Mouse (Mus musculus) heart, embryonic 13.5 days (tissue): ENCODE measurements at regions not wholly inside any gene's neighbourhood (a gene's known extent, or its start where the extent isn't known, plus 50 kb on each side); places are given as distances from the start of the nearest gene placed in this dataset.

Source experiments
- ATAC-seq: fragments of 200-750 bp; cut with Nextera tagmentation; 2 replicates; pipeline ENCODE4 v1.8.0; 2017; ENCODE audit warnings: moderate TSS enrichment; ENCODE audit not compliant: insufficient number of reproducible peaks, low FRiP score, low TSS enrichment; ENCODE audit errors: extremely low read depth
- H3K27ac ChIP-seq: fragments of 300-500 bp; sonication (generic); replicated peaks from 2 replicates; pipeline ENCODE4 v1.5.1; 2015; ENCODE audit warnings: moderate library complexity, mild to moderate bottlenecking, inconsistent platforms
- H3K27me3 ChIP-seq: fragments of 300-500 bp; sonication (generic); replicated peaks from 2 replicates; pipeline ENCODE4 v1.6.1; 2015; ENCODE audit warnings: mild to moderate bottlenecking, inconsistent platforms
- H3K36me3 ChIP-seq: fragments of 300-500 bp; sonication (generic); 2 replicates; pipeline ENCODE4 v1.6.1; 2015; ENCODE audit warnings: mild to moderate bottlenecking, inconsistent platforms
- H3K4me1 ChIP-seq: fragments of 300-500 bp; sonication (generic); 2 replicates; pipeline ENCODE4 v1.6.1; 2015; ENCODE audit warnings: inconsistent platforms
- H3K4me2 ChIP-seq: fragments of 300-500 bp; sonication (generic); 2 replicates; pipeline ENCODE4 v1.6.1; 2015; ENCODE audit warnings: inconsistent platforms, mild to moderate bottlenecking, moderate library complexity
- H3K4me3 ChIP-seq: fragments of 300-500 bp; sonication (generic); 2 replicates; pipeline ENCODE4 v1.5.1; 2015; ENCODE audit warnings: moderate library complexity, mild to moderate bottlenecking, inconsistent platforms
- H3K9ac ChIP-seq: fragments of 300-500 bp; sonication (generic); 2 replicates; pipeline ENCODE4 v1.6.1; 2015; ENCODE audit warnings: inconsistent platforms, mild to moderate bottlenecking, moderate library complexity
- H3K9me3 ChIP-seq: fragments of 300-500 bp; sonication (generic); 2 replicates; pipeline ENCODE4 v1.6.1; 2016; ENCODE audit warnings: inconsistent platforms
- WGBS: fragments of 180-500 bp; shearing (Covaris S2); methylation state at CpG from one replicate; pipeline ENCODE4 v1.1.7; 2015; ENCODE audit warnings: mixed read lengths; 5-methylcytosine and 5-hydroxymethylcytosine counted together

DNA sequence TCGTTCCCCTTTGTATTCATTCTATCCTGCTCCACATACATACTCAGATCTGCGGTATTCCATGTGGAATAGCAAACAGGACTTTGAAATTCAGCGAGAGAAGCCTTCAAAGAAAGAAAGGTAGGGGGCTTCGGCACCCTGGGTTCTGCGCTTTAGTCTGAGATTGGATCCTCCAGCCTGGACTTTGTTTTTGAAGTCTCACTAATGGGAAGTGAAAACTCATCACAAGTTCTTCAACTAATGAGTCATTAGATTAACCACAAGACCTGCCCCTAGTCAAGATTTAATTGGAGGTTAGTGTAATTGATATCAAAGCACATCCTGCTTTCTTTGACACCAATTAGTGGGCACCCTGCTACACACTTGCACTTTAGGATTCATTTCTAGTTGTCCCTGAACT, 492.5 kb upstream of the Zfp960 start:
- Histone ChIP-seq H3K4me1 (no peaks in the 10 kb centered on the region), H3K27me3 (no peaks in the 10 kb centered on the region), H3K9ac (no peak overlapping the region), H3K4me3 (no peak overlapping the region), H3K9me3 (no peaks in the 10 kb centered on the region), H3K36me3 (no peaks in the 10 kb centered on the region), H3K4me2 (no peak overlapping the region), H3K27ac (no peak overlapping the region)
- no peak for ATAC-seq
- 51% methylated on average over 5 of the region's 5 CpGs for whole genome bisulfite sequencing

DNA sequence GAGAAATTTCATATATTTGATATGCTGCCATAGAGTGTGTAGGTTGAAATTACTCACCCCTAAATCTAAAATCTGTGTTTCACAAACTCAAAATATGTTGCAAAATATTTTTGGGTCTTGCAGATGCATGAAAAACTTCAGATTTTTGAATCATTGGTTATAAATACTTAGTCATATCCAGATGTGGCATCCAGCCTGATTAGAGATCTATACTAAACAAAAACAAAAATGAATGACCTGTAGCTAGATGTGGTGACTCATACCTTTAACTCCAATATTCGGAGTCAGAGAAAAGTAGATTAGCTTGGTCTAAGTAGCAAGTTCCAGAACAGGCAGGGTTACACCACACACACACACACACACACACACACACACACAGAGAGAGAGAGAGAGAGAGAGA, 475.1 kb upstream of the Zfp960 start:
- WGBS = 50% methylated on average over 1 of the region's 1 CpGs
- ATAC-seq = no peak
- H3K9me3 ChIP-seq = no peaks in the 10 kb centered on the region

DNA sequence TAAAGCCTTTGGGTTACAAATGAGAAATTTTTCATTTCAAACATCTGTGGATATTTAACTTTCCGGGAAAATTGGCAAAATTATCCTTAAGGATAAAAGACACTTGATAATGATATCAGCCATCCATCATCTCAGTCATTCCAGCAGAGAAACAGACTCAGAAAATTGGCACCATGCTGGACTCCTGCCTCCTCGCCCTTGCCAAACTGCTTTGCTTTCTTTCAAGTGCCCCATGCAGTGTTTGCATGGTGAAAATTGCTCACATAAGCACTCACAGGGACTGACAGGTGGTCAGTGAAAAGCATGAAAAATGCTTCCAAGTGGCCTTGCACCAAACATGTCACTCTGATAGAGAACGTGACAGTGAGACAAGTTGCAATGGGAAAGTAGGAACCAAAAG, 464.2 kb upstream of the Zfp960 start:
- Histone ChIP-seq H3K4me1 (no peaks in the 10 kb centered on the region), H3K27ac (no peak overlapping the region), H3K36me3 (no peaks in the 10 kb centered on the region), H3K9ac (no peak overlapping the region), H3K9me3 (no peaks in the 10 kb centered on the region), H3K4me3 (no peak overlapping the region), H3K27me3 (no peaks in the 10 kb centered on the region), H3K4me2 (no peak overlapping the region)
- 33% methylated on average over 3 of the region's 3 CpGs for WGBS
- no peak for ATAC-seq

More for the DNA sequence above, 475.1 kb upstream of the Zfp960 start:
- Histone ChIP-seq H3K4me2 (no peak overlapping the region), H3K4me1 (no peaks in the 10 kb centered on the region), H3K4me3 (no peak overlapping the region), H3K27ac (no peak overlapping the region), H3K9ac (no peak overlapping the region), H3K36me3 (no peaks in the 10 kb centered on the region), H3K27me3 (no peaks in the 10 kb centered on the region)

DNA sequence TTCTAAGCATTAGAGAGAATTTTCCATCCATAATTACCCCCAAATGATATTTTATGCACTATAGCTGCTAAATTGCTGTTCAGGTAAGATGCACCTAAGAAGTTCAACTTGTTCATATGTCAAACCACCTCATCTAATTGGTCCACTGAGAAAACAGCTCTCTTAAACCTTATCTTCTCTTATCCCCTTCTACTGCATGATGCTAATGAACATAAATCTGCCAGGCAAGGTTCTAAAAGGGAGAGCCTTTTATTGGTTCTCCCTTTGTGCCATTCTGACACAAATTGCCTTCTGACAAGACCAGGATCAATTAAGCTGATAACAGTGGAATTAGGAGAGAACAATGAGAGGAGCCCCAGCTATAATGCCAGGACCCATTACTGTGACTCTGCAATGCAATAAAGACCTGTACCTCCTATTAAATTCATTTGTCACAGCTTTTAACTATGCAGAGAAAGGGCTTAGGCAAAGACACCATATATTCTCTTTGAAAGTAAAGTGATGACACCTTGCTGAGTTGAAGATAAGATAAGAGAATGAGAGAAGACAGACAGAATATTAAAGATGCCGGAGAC, 451.4 kb upstream of the Zfp960 start:
- H3K27me3 ChIP-seq = no peaks in the 10 kb centered on the region
- no peak overlapping the region for H3K4me3 ChIP-seq
- no peaks in the 10 kb centered on the region for H3K9me3 ChIP-seq
- no peak overlapping the region for H3K4me2 ChIP-seq
- no peak overlapping the region for H3K9ac ChIP-seq
- H3K36me3 ChIP-seq = no peaks in the 10 kb centered on the region
- no peak overlapping the region for H3K27ac ChIP-seq
- WGBS = 31% methylated on average over 1 of the region's 1 CpGs
- no peaks in the 10 kb centered on the region for H3K4me1 ChIP-seq
- ATAC-seq = no peak

DNA sequence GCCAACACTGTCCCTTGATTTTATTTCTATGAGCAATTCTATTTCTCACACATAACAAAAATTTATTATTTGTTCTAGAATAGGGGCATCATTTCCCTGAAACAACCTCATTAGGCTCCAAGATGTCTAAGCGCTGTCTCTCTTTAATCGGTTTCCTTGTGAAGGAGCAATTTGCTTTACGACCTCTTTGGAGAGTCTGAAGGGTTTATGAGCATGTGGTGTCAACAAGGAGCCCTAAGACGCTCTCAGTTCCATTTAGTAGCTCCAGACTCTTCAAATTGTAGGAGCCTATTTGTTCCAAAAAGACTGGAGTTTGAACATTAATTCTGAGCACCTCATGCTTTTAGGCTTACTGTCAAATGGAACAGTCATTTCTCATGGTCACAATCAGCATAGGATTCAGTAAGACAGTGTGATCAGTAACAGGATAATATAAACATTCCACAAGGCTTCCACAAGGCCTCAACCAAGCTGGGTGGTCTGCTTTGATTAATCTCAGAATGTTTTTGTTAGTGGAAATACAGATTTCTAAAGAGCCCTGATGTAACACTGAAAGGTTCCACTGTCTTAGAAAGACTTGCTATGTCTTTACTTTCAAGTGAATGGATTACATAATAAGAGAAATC, 441.9 kb upstream of the Zfp960 start:
- H3K4me3 ChIP-seq = no peak overlapping the region
- H3K27me3 ChIP-seq = no peaks in the 10 kb centered on the region
- no peaks in the 10 kb centered on the region for H3K9me3 ChIP-seq
- H3K4me2 ChIP-seq = no peak overlapping the region
- 73% methylated on average over 4 of the region's 4 CpGs for WGBS
- no peaks in the 10 kb centered on the region for H3K4me1 ChIP-seq
- no peak for ATAC-seq
- H3K27ac ChIP-seq = no peak overlapping the region
- H3K36me3 ChIP-seq = no peaks in the 10 kb centered on the region
- H3K9ac ChIP-seq = no peak overlapping the region

DNA sequence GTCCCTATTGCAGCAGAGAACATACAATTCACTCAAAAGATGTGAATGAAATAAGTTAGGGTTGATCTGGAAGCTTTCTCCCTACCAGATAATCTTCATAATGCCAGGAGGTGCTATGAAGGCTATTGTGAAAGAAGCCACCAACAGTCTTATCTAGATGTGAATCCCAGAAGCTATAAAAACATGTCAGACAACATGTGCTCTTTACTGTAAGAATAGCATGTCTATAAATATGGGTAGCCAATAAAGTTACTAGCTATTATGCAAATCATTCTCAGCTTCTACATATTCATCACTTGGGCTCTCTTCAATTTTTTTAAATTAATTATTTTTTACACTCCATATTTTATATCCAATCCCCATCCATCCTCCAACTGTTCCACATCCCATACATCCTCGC, 434.1 kb upstream of the Zfp960 start:
- Histone ChIP-seq H3K27ac (no peak overlapping the region), H3K27me3 (no peaks in the 10 kb centered on the region), H3K4me1 (no peaks in the 10 kb centered on the region), H3K9me3 (no peaks in the 10 kb centered on the region), H3K9ac (no peak overlapping the region), H3K36me3 (no peaks in the 10 kb centered on the region), H3K4me2 (no peak overlapping the region), H3K4me3 (no peak overlapping the region)
- WGBS = 41% methylated on average over 1 of the region's 1 CpGs
- no peak for ATAC-seq

DNA sequence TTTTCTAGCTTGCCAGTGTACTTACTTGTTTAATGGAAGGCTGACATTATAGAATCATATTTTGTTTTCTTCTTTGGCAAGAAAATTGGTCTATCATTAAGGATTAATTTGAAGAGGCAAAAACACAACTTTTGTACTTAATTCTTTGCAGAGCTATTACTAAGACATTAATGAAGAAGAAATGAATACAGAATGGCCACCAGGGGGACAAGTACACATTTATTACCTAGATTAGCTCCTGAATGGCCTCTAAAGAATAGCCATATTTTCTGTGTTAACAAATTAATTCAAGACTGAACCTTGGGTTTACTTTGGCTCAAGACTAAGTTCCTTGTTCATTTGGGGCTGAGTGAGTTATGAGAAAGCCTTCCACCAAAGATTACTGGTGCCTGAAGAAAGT, 430.5 kb upstream of the Zfp960 start:
- no peaks in the 10 kb centered on the region for H3K36me3 ChIP-seq
- no peak overlapping the region for H3K4me3 ChIP-seq
- H3K4me2 ChIP-seq = no peak overlapping the region
- no peaks in the 10 kb centered on the region for H3K27me3 ChIP-seq
- H3K4me1 ChIP-seq = no peaks in the 10 kb centered on the region
- H3K9me3 ChIP-seq = no peaks in the 10 kb centered on the region
- no peak overlapping the region for H3K27ac ChIP-seq
- no peak overlapping the region for H3K9ac ChIP-seq
- ATAC-seq = no peak

DNA sequence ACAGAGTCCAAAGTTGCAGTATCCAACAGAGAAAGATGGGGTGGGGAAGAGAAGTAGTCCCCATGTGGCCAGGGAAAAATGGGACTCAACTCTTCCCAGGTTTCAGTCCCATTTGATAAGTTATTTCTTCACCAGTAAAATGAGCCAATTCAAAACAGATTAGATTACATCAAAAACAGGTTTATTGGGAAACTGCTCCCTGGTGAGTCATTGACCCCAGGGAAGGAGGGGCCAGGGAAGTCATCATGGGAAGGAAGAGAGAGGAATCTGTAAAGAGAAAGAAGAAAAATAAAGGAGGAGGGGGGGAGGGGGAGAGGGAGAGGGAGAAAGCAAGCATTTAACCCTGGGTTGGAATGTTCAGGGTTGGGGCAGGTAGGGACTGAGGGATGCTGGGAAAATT, 426.4 kb upstream of the Zfp960 start:
- Histone ChIP-seq H3K36me3 (no peaks in the 10 kb centered on the region), H3K4me1 (no peaks in the 10 kb centered on the region), H3K9ac (no peak overlapping the region), H3K27me3 (no peaks in the 10 kb centered on the region), H3K4me2 (no peak overlapping the region), H3K4me3 (no peak overlapping the region), H3K27ac (no peak overlapping the region), H3K9me3 (no peaks in the 10 kb centered on the region)
- no peak for ATAC-seq

DNA sequence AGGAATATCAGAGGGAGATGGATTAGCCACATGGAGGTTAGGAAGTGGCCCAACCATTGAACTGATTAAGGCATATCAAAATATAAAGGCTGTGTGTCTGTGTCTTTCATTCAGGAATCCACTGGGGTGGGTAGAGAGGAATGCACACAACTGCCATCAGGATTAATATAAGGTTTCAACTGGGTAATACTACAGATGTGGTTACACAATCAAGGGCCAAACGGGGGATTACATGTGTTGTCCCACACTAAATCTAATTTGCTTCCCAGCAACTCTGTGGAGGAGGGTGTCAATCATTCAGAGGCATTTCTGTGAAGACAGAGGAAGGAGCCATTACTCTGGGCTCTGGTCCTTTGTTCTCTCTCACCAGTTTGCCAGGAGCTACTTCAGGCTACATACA, 416.0 kb upstream of the Zfp960 start:
- H3K36me3 ChIP-seq = no peaks in the 10 kb centered on the region
- peaks cover 3% of the 10 kb centered on the region; the same call in 1 of the 2 replicates for H3K9me3 ChIP-seq
- no peak overlapping the region for H3K4me3 ChIP-seq
- no peak overlapping the region for H3K9ac ChIP-seq
- no peaks in the 10 kb centered on the region for H3K4me1 ChIP-seq
- WGBS = 56% methylated on average over 1 of the region's 1 CpGs
- no peaks in the 10 kb centered on the region for H3K27me3 ChIP-seq
- no peak for ATAC-seq
- H3K4me2 ChIP-seq = no peak overlapping the region
- no peak overlapping the region for H3K27ac ChIP-seq

DNA sequence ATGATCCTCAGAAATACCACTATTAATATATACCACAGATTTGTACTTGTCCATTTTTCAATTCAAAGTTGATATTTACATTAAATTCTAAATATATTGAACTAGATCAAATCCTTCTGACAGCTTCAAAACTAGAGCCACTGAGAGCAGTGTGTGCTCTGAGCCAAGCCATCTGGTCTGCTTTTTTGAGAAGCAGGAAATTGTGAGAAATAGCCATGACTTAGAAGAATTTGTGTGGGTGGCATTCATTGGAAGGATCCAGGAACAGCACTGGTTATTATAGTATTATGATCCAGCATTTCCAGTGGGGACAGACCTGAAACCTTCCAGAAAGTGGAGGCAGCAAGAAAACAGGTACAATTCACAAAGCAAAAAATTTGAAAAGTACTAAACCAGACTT, 398.7 kb upstream of the Zfp960 start:
- no peak overlapping the region for H3K4me2 ChIP-seq
- H3K4me3 ChIP-seq = no peak overlapping the region
- no peak overlapping the region for H3K9ac ChIP-seq
- H3K9me3 ChIP-seq = no peaks in the 10 kb centered on the region
- H3K4me1 ChIP-seq = no peaks in the 10 kb centered on the region
- H3K36me3 ChIP-seq = no peaks in the 10 kb centered on the region
- ATAC-seq = no peak
- H3K27me3 ChIP-seq = no peaks in the 10 kb centered on the region
- no peak overlapping the region for H3K27ac ChIP-seq

DNA sequence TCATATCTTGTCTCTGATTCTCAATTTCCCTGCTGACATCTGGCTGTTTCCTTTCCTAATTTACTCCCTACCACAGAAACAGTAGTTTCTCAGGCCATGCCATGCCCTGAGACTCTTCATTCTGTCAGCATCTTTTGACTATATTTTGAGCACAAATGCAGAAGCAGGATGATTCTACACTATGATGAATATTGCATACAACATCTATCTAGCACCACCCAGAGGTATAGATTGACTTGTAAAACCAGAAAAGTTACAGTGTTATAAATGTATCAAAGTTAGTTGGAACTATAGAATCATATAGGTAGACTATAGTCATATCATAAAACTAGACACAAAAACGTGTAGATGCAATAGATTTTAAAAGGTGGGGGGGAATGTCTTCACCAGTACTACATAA, 396.3 kb upstream of the Zfp960 start:
- no peaks in the 10 kb centered on the region for H3K4me1 ChIP-seq
- no peak overlapping the region for H3K27ac ChIP-seq
- WGBS = 45% methylated on average over 1 of the region's 1 CpGs
- no peaks in the 10 kb centered on the region for H3K36me3 ChIP-seq
- ATAC-seq = no peak
- H3K4me2 ChIP-seq = no peak overlapping the region
- no peak overlapping the region for H3K9ac ChIP-seq
- no peaks in the 10 kb centered on the region for H3K27me3 ChIP-seq
- H3K9me3 ChIP-seq = no peaks in the 10 kb centered on the region
- no peak overlapping the region for H3K4me3 ChIP-seq

DNA sequence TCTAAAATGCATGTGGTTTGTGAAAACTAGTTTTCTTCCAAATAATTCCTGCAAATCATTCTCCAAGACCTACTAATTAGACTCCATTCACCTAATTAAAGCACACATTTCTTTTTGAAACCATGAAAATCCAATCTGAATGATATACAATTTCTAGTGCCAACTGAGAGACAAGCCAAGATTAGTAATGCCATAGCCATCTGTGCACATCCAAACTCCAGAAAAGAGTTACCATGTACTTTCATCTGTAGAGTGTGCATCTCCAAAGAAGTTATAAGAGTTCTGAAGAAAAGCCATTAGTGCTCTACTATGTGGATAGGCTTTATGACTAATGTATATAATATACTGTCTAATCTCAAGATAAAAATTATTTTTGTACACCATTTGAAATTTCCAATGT, 359.7 kb upstream of the Zfp960 start:
- no peak for ATAC-seq
- Histone ChIP-seq H3K9ac (no peak overlapping the region), H3K36me3 (no peaks in the 10 kb centered on the region), H3K27ac (no peak overlapping the region), H3K27me3 (no peaks in the 10 kb centered on the region), H3K9me3 (no peaks in the 10 kb centered on the region), H3K4me3 (no peak overlapping the region), H3K4me2 (no peak overlapping the region), H3K4me1 (no peaks in the 10 kb centered on the region)
